Mouse (Mus musculus): ENCODE measurements around the gene Arhgef18. TPM values are rescaled to one million over a fixed set of nuclear protein-coding genes. Genes with fewer than 3 reads are reported as not detected.

Arhgef18 gene
- total and polyA plus RNA-seq, 2 experiments from 2014 or later: 5.5 to 45.6 TPM

- ATAC-seq (no peak), DNase-seq (ENCODE audit: low spot score) (no peak)
- no peak for TF ChIP-seq CTCF (IDR thresholded peaks at IDR 0.05; ENCODE audit: low read depth)
- Histone ChIP-seq H3K4me2 (ENCODE audit: low read depth, low read length) (no peak within 1 kb of the TSS), H3K9ac (replicated peaks; ENCODE audit: low read length) (no peak within 1 kb of the TSS), H3K4me3 (ENCODE audit: low read length) (no peak within 1 kb of the TSS), H3K27ac (no peak within 1 kb of the TSS), H3K27me3 (ENCODE audit: insufficient read depth, low read length) (no peaks in the 10 kb centered on the region), H3K4me1 (ENCODE audit: insufficient read depth, low read length) (no peaks in the 10 kb centered on the region), H3K36me3 (ENCODE audit: insufficient read depth, low read length) (no peaks in the 10 kb centered on the region), H3K9me3 (ENCODE audit: low read length) (no peaks in the 10 kb centered on the region)
- 81% methylated on average over 13 of the region's 13 CpGs for WGBS
Observed at GRCm38 (mm10) chr8:3353189-3353810, 39.5 kb upstream of the Arhgef18 start, which contains the start of gene A430078G23Rik. Gene A430078G23Rik, plus strand, starts transcription at chr8:3353415.

- Histone ChIP-seq H3K4me1 (ENCODE audit: insufficient read depth, low read length) (no peaks in the 10 kb centered on the region), H3K4me2 (ENCODE audit: low read depth, low read length) (no peak overlapping the region), H3K9me3 (ENCODE audit: low read length) (no peaks in the 10 kb centered on the region), H3K27ac (no peak overlapping the region), H3K36me3 (ENCODE audit: insufficient read depth, low read length) (no peaks in the 10 kb centered on the region), H3K9ac (replicated peaks; ENCODE audit: low read length) (no peak overlapping the region), H3K27me3 (ENCODE audit: insufficient read depth, low read length) (no peaks in the 10 kb centered on the region), H3K4me3 (ENCODE audit: low read length) (no peak overlapping the region)
- ATAC-seq: no peak
- no peak for TF ChIP-seq CTCF (IDR thresholded peaks at IDR 0.05; ENCODE audit: low read depth)
- DNase-seq (ENCODE audit: low spot score): no peak
- 70% methylated on average over 6 of the region's 6 CpGs for WGBS
Observed at GRCm38 (mm10) chr8:3353811-3354442, 38.9 kb upstream of the Arhgef18 start.

- ATAC-seq: no peak
- WGBS: 74% methylated on average over 5 of the region's 5 CpGs
Observed at GRCm38 (mm10) chr8:3354443-3354812, 38.4 kb upstream of the Arhgef18 start.

GRCm38 (mm10) chr8:3355586-3355985 is 37.2 kb upstream of the Arhgef18 start:
- no peak overlapping the region for H3K4me2 ChIP-seq (ENCODE audit: low read depth, low read length)
- no peaks in the 10 kb centered on the region for H3K9me3 ChIP-seq (ENCODE audit: low read length)
- no peak overlapping the region for H3K27ac ChIP-seq
- DNase-seq (ENCODE audit: low spot score) (no peak), ATAC-seq (no peak)
- no peaks in the 10 kb centered on the region for H3K27me3 ChIP-seq (ENCODE audit: insufficient read depth, low read length)
- H3K4me3 ChIP-seq (ENCODE audit: low read length): no peak overlapping the region
- H3K36me3 ChIP-seq (ENCODE audit: insufficient read depth, low read length): no peaks in the 10 kb centered on the region
- TF ChIP-seq CTCF (IDR thresholded peaks at IDR 0.05; ENCODE audit: low read depth): no peak
- WGBS: 82% methylated on average over 6 of the region's 6 CpGs
- H3K9ac ChIP-seq (replicated peaks; ENCODE audit: low read length): no peak overlapping the region
- no peaks in the 10 kb centered on the region for H3K4me1 ChIP-seq (ENCODE audit: insufficient read depth, low read length)

More at GRCm38 (mm10) chr8:3354443-3354812, 38.4 kb upstream of the Arhgef18 start:
- Histone ChIP-seq H3K9me3 (ENCODE audit: low read length) (no peaks in the 10 kb centered on the region), H3K27me3 (ENCODE audit: insufficient read depth, low read length) (no peaks in the 10 kb centered on the region), H3K27ac (no peak overlapping the region), H3K4me2 (ENCODE audit: low read depth, low read length) (no peak overlapping the region), H3K4me3 (ENCODE audit: low read length) (no peak overlapping the region), H3K9ac (replicated peaks; ENCODE audit: low read length) (no peak overlapping the region), H3K36me3 (ENCODE audit: insufficient read depth, low read length) (no peaks in the 10 kb centered on the region), H3K4me1 (ENCODE audit: insufficient read depth, low read length) (no peaks in the 10 kb centered on the region)
- no peak for TF ChIP-seq CTCF (IDR thresholded peaks at IDR 0.05; ENCODE audit: low read depth)
- no peak for DNase-seq (ENCODE audit: low spot score)

- Histone ChIP-seq H3K4me1 (ENCODE audit: insufficient read depth, low read length) (no peaks in the 10 kb centered on the region), H3K9ac (replicated peaks; ENCODE audit: low read length) (no peak overlapping the region), H3K27ac (no peak overlapping the region), H3K4me3 (ENCODE audit: low read length) (no peak overlapping the region), H3K9me3 (ENCODE audit: low read length) (no peaks in the 10 kb centered on the region), H3K36me3 (ENCODE audit: insufficient read depth, low read length) (no peaks in the 10 kb centered on the region), H3K27me3 (ENCODE audit: insufficient read depth, low read length) (no peaks in the 10 kb centered on the region), H3K4me2 (ENCODE audit: low read depth, low read length) (no peak overlapping the region)
- peak; percentile 48; the same call in 1 of the 2 replicates for ATAC-seq
- WGBS: 6% methylated on average over 4 of the region's 4 CpGs
- DNase-seq (ENCODE audit: low spot score): peak; percentile 77
- peak; percentile 83 for TF ChIP-seq CTCF (IDR thresholded peaks at IDR 0.05; ENCODE audit: low read depth)
Observed at GRCm38 (mm10) chr8:3358060-3358459, 34.7 kb upstream of the Arhgef18 start.

GRCm38 (mm10) chr8:3367086-3367485 is 25.7 kb upstream of the Arhgef18 start:
- WGBS: 68% methylated on average over 5 of the region's 5 CpGs

GRCm38 (mm10) chr8:3368091-3368490 is 24.7 kb upstream of the Arhgef18 start:
- H3K27ac ChIP-seq: no peak overlapping the region
- ATAC-seq (no peak), DNase-seq (ENCODE audit: low spot score) (no peak)
- no peaks in the 10 kb centered on the region for H3K9me3 ChIP-seq (ENCODE audit: low read length)
- no peak overlapping the region for H3K4me3 ChIP-seq (ENCODE audit: low read length)
- no peak overlapping the region for H3K9ac ChIP-seq (replicated peaks; ENCODE audit: low read length)
- H3K4me1 ChIP-seq (ENCODE audit: insufficient read depth, low read length): no peaks in the 10 kb centered on the region
- 84% methylated on average over 1 of the region's 1 CpGs for WGBS
- no peaks in the 10 kb centered on the region for H3K27me3 ChIP-seq (ENCODE audit: insufficient read depth, low read length)
- H3K36me3 ChIP-seq (ENCODE audit: insufficient read depth, low read length): no peaks in the 10 kb centered on the region
- no peak for TF ChIP-seq CTCF (IDR thresholded peaks at IDR 0.05; ENCODE audit: low read depth)
- H3K4me2 ChIP-seq (ENCODE audit: low read depth, low read length): no peak overlapping the region

More at GRCm38 (mm10) chr8:3367086-3367485, 25.7 kb upstream of the Arhgef18 start:
- H3K4me1 ChIP-seq (ENCODE audit: insufficient read depth, low read length): no peaks in the 10 kb centered on the region
- no peaks in the 10 kb centered on the region for H3K9me3 ChIP-seq (ENCODE audit: low read length)
- TF ChIP-seq CTCF (IDR thresholded peaks at IDR 0.05; ENCODE audit: low read depth): no peak
- H3K4me3 ChIP-seq (ENCODE audit: low read length): no peak overlapping the region
- H3K9ac ChIP-seq (replicated peaks; ENCODE audit: low read length): no peak overlapping the region
- no peaks in the 10 kb centered on the region for H3K36me3 ChIP-seq (ENCODE audit: insufficient read depth, low read length)
- no peaks in the 10 kb centered on the region for H3K27me3 ChIP-seq (ENCODE audit: insufficient read depth, low read length)
- ATAC-seq (no peak), DNase-seq (ENCODE audit: low spot score) (peak; percentile 44)
- H3K27ac ChIP-seq: no peak overlapping the region
- H3K4me2 ChIP-seq (ENCODE audit: low read depth, low read length): no peak overlapping the region

Data from hindbrain, postnatal 0 days (tissue).